In the genomic region with DNA sequence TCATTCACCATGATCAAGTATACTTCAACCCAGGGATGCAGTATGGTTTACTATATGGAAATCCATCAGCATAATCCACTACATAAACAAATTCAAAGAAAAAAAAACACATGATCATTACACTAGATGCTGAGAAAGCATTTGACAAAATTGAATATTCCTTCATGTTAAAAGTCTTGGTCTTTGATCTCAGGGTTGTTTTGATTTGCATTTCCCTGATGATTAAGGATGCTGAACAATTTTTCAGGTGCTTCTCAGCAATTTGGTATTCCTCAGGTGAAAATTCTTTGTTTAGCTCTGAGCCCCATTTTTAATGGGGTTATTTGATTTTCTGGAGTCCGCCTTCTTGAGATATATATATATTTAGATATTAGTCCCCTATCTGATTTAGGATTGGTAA, we compare ENCODE assay signal across 7 mouse cellular contexts.
DNase-seq lines count a peak whose midpoint lies in the region; ATAC-seq and TF ChIP-seq lines count a peak whose summit lies in the region.
"Not testable (repeated sequence)": the region's sequence is repeated elsewhere in the genome, so short reads cannot be mapped to it uniquely, and the experiment has no call there.

No protein-coding gene starts in this region.

- not testable (repeated sequence) for H3K27me3 ChIP-seq in embryonic facial prominence, embryonic 14.5 days (replicated peaks; ENCODE audit: control insufficient read depth, insufficient read depth, low read length); forebrain, postnatal 0 days (ENCODE audit: insufficient read depth, low read length); midbrain, embryonic 14.5 days (ENCODE audit: control insufficient read depth, insufficient read depth, low read length)

- H3K9ac ChIP-seq in embryonic facial prominence, embryonic 14.5 days (ENCODE audit: low read depth, low read length); forebrain, postnatal 0 days; midbrain, embryonic 14.5 days (replicated peaks; ENCODE audit: low read length): not testable (repeated sequence)

- H3K4me1 ChIP-seq in embryonic facial prominence, embryonic 14.5 days (ENCODE audit: control insufficient read depth, insufficient read depth, low read length); forebrain, postnatal 0 days (ENCODE audit: insufficient read depth); midbrain, embryonic 14.5 days (ENCODE audit: control insufficient read depth, insufficient read depth, low read length): not testable (repeated sequence)

- not testable (repeated sequence) for H3K36me3 ChIP-seq in embryonic facial prominence, embryonic 14.5 days (ENCODE audit: control insufficient read depth, insufficient read depth, low read length); forebrain, postnatal 0 days (ENCODE audit: insufficient read depth); midbrain, embryonic 14.5 days (ENCODE audit: control insufficient read depth, insufficient read depth, low read length)

- ATAC-seq in embryonic facial prominence, embryonic 14.5 days (ENCODE audit: low read depth); forebrain, postnatal 0 days; midbrain, embryonic 14.5 days (ENCODE audit: low FRiP score, low TSS enrichment): not testable (repeated sequence)

- not testable (repeated sequence) for H3K9me3 ChIP-seq in embryonic facial prominence, embryonic 14.5 days (ENCODE audit: control insufficient read depth, low read length); forebrain, postnatal 0 days (ENCODE audit: low read length); midbrain, embryonic 14.5 days (ENCODE audit: control insufficient read depth, low read length)

- not testable (repeated sequence) for H3K4me3 ChIP-seq in embryonic facial prominence, embryonic 14.5 days (ENCODE audit: low read depth, low read length); forebrain, postnatal 0 days (ENCODE audit: low read depth, low read length); midbrain, embryonic 14.5 days (replicated peaks; ENCODE audit: low read depth, low read length)

- WGBS in embryonic facial prominence, embryonic 14.5 days = 97% methylated on average over 1 of the region's 1 CpGs
- WGBS in forebrain, postnatal 0 days = 98% methylated on average over 1 of the region's 1 CpGs
- 89% methylated on average over 1 of the region's 1 CpGs for WGBS in midbrain, embryonic 14.5 days

- TF ChIP-seq CTCF in forebrain, postnatal 0 days (IDR thresholded peaks at IDR 0.05; ENCODE audit: low read depth) = not testable (repeated sequence)

- H3K27ac ChIP-seq in embryonic facial prominence, embryonic 14.5 days (replicated peaks; ENCODE audit: low read depth, low read length); forebrain, postnatal 0 days (ENCODE audit: low read depth, low read length); midbrain, embryonic 14.5 days (replicated peaks; ENCODE audit: low read depth, low read length): not testable (repeated sequence)

- H3K4me2 ChIP-seq in embryonic facial prominence, embryonic 14.5 days (ENCODE audit: low read depth, low read length); forebrain, postnatal 0 days (ENCODE audit: low read depth); midbrain, embryonic 14.5 days (ENCODE audit: low read length): not testable (repeated sequence)

- DNase-seq in MN1 (ENCODE audit: low spot score) = peak; percentile 14
- peak; percentile 77 for DNase-seq in embryo, embryonic 10.5 days (ENCODE audit: low spot score)
- peak; percentile 48 for DNase-seq in embryonic facial prominence, embryonic 14.5 days (ENCODE audit: low spot score)
- peak; percentile 9 for DNase-seq in forebrain, postnatal 0 days
- peak; percentile 7 for DNase-seq in induced T-regulatory cell, adult 2 months (ENCODE audit: low read depth)
- peak; percentile 61 for DNase-seq in midbrain, embryonic 14.5 days
- peak; percentile 10 for DNase-seq in retina, postnatal 1 day

Comparison
In these comparisons a context has a peak if more than half of its experiments do, and no peak if none do; other contexts are left out.
1. DNase-seq: peak in every context shown above with its lines; median percentile 77 in embryo, embryonic 10.5 days; 61 in midbrain, embryonic 14.5 days; 48 in embryonic facial prominence, embryonic 14.5 days; 14 in MN1; 10 in retina, postnatal 1 day; 9 in forebrain, postnatal 0 days; 7 in induced T-regulatory cell, adult 2 months.